Mouse (Mus musculus) cerebellum, postnatal 25 days (tissue): ENCODE measurements around the gene Nlrp4a.
"Not testable (repeated sequence)": the region's sequence is repeated elsewhere in the genome, so short reads cannot be mapped to it uniquely, and the experiment has no call there.

ENCODE experiments used
- DNase-seq, 2 experiments: peaks; one replicate each; pipeline ENCODE4 v3.0.0; 2021; ENCODE audit warnings: mixed read lengths in 2 of 2

Gene Nlrp4a

GRCm38 (mm10) chr7:26434813-26435212 is at the start of gene Nlrp4a:
TSS of gene Nlrp4a (plus strand) at chr7:26435113.
- DNase-seq = no peak

- not testable (repeated sequence) for DNase-seq
These were observed 48.2 kb upstream of the Nlrp4a start for GRCm38 (mm10) chr7:26386691-26387090.

GRCm38 (mm10) chr7:26391137-26391536 is 43.8 kb upstream of the Nlrp4a start:
- not testable (repeated sequence) for DNase-seq

GRCm38 (mm10) chr7:26391811-26392210 is 43.1 kb upstream of the Nlrp4a start:
- not testable (repeated sequence) for DNase-seq

GRCm38 (mm10) chr7:26403600-26403999 is 31.3 kb upstream of the Nlrp4a start, which contains the start of gene Nlrp9c:
TSS of gene Nlrp9c (minus strand) at chr7:26403700.
- DNase-seq = not testable (repeated sequence)

- DNase-seq = no peak
These were observed 41.8 kb downstream of the Nlrp4a start for GRCm38 (mm10) chr7:26476690-26477089.

GRCm38 (mm10) chr7:26489514-26489913 is 54.6 kb downstream of the Nlrp4a start:
- DNase-seq = not testable (repeated sequence)
